Mouse (Mus musculus) heart, postnatal 14 days (tissue): ENCODE data around the gene Dct. TPM values are rescaled to one million over a fixed set of nuclear protein-coding genes. Genes with fewer than 3 reads are reported as not detected.

Experiments
- DNase-seq, 2 experiments: peaks; one replicate each; pipeline ENCODE4 v3.0.0; 2021 to 2022
- intact Hi-C: fragments of 180-260 bp; cut with DNase I; formaldehyde crosslinking; loops from one replicate; pipeline ENCODE4 v1.15.1; 2025
- total RNA-seq, 2 experiments: library from RNA; stranded (reverse); gene quantifications; 2 replicates each; pipeline ENCODE4 v1.2.3; 2021

Gene Dct
- total RNA-seq, 2 experiments from 2014 or later: 2.8 to 3.8 TPM

- intact Hi-C loops: no loop called here
These were observed 1.6 kb downstream of the Dct start for GRCm38 (mm10) chr14:118050431-118050830.

GRCm38 (mm10) chr14:118049648-118050238, 2.3 kb downstream of the Dct start:
- DNase-seq: no peak
- intact Hi-C loops: no loop called here

More at GRCm38 (mm10) chr14:118050431-118050830, 1.6 kb downstream of the Dct start:
- no peak for DNase-seq

GRCm38 (mm10) chr14:118042963-118043362, 9.1 kb downstream of the Dct start:
- intact Hi-C loops: loop anchor here (5.0 kb wide), 2 partner anchors 44 to 94 kb away; partner anchors contain the start of gene Gpr180
- DNase-seq: peak; percentile 50 to 56

GRCm38 (mm10) chr14:118042066-118042762, 9.8 kb downstream of the Dct start:
- no peak for DNase-seq
- intact Hi-C loops: loop anchor here (5.0 kb wide), 2 partner anchors 45 to 95 kb away; partner anchors contain the start of gene Gpr180

GRCm38 (mm10) chr14:118040550-118041250, 11.3 kb downstream of the Dct start:
- intact Hi-C loops: loop anchor here (5.0 kb wide), 2 partner anchors 47 to 97 kb away; partner anchors contain the start of gene Gpr180
- DNase-seq: no peak

GRCm38 (mm10) chr14:118039074-118039473, 13.0 kb downstream of the Dct start:
- intact Hi-C loops: no loop called here
- DNase-seq: no peak

GRCm38 (mm10) chr14:118027564-118027963, 24.5 kb downstream of the Dct start:
- intact Hi-C loops: no loop called here
- DNase-seq: no peak

- no peak for DNase-seq
- intact Hi-C loops: no loop called here
These were observed 30.0 kb downstream of the Dct start for GRCm38 (mm10) chr14:118021867-118022543.

- intact Hi-C loops: no loop called here
- DNase-seq: no peak
These were observed 32.7 kb downstream of the Dct start for GRCm38 (mm10) chr14:118019314-118019713.

- no peak for DNase-seq
- intact Hi-C loops: no loop called here
These were observed 38.8 kb downstream of the Dct start for GRCm38 (mm10) chr14:118013237-118013636.

GRCm38 (mm10) chr14:118009541-118009940, 42.5 kb downstream of the Dct start:
- intact Hi-C loops: loop anchor here (5.0 kb wide), 1 partner anchor 583 kb away; no protein-coding TSS in a partner anchor

GRCm38 (mm10) chr14:118005697-118006096, 46.3 kb downstream of the Dct start:
- DNase-seq: peak; percentile 48 to 69
- intact Hi-C loops: loop anchor here (1.0 to 5.0 kb wide), 2 partner anchors 147 to 587 kb away; no protein-coding TSS in a partner anchor

More at GRCm38 (mm10) chr14:118009541-118009940, 42.5 kb downstream of the Dct start:
- peak in 1 of 2 experiments; percentile 5 for DNase-seq

- intact Hi-C loops: loop anchor here (5.0 kb wide), 1 partner anchor 133 kb away; the partner anchor contains the start of gene Gpr180
- DNase-seq: no peak
These were observed 47.6 kb downstream of the Dct start for GRCm38 (mm10) chr14:118004434-118004833.

GRCm38 (mm10) chr14:117993845-117994244, 58.2 kb downstream of the Dct start:
- no peak for DNase-seq
- intact Hi-C loops: no loop called here

GRCm38 (mm10) chr14:117992600-117993256, 59.3 kb downstream of the Dct start:
- no peak for DNase-seq

GRCm38 (mm10) chr14:117990203-117990602, 61.8 kb downstream of the Dct start:
- DNase-seq: no peak
- intact Hi-C loops: no loop called here

More at GRCm38 (mm10) chr14:117992600-117993256, 59.3 kb downstream of the Dct start:
- intact Hi-C loops: no loop called here

- no peak for DNase-seq
- intact Hi-C loops: no loop called here
These were observed 63.6 kb downstream of the Dct start for GRCm38 (mm10) chr14:117988444-117988843.

- no peak for DNase-seq
These were observed 70.5 kb downstream of the Dct start for GRCm38 (mm10) chr14:117981532-117981931.

GRCm38 (mm10) chr14:117972576-117972975, 79.5 kb downstream of the Dct start:
- DNase-seq: no peak
- intact Hi-C loops: no loop called here

More at GRCm38 (mm10) chr14:117981532-117981931, 70.5 kb downstream of the Dct start:
- intact Hi-C loops: no loop called here
